Mouse (Mus musculus) intestine, embryonic 14.5 days (tissue): ENCODE measurements around the gene Nlrp1b. TPM values are rescaled to one million over a fixed set of nuclear protein-coding genes. Genes with fewer than 3 reads are reported as not detected.

Experiments
- polyA plus RNA-seq: library from polyadenylated mRNA; unstranded; fragments of >200 nt; fragmentation: Nextera tagmentation; extraction: Ambion mirVana; gene quantifications from 2 replicates; pipeline ENCODE4 v1.2.1, GENCODE M21; 2014

Gene Nlrp1b
- polyA plus RNA-seq, 1 experiment from 2014 or later, result not detected

Other genes starting within 250 kb of the Nlrp1b start
- gene C1qbp, start 247.7 kb downstream of the Nlrp1b start, polyA plus RNA-seq, result 317 and 333 TPM in 2 replicates
- gene Dhx33, start 226.3 kb downstream of the Nlrp1b start, polyA plus RNA-seq, result 23.0 and 24.4 TPM in 2 replicates
- 28.5 and 32.0 TPM in 2 replicates for gene Mis12, start 211.1 kb downstream of the Nlrp1b start, polyA plus RNA-seq
- 41.7 and 42.9 TPM in 2 replicates for gene Derl2, start 210.9 kb downstream of the Nlrp1b start, polyA plus RNA-seq
- gene 6330403K07Rik, start 197.2 kb downstream of the Nlrp1b start, polyA plus RNA-seq, result 44.1 and 50.1 TPM in 2 replicates
- gene Nlrp1a, start 86.0 kb downstream of the Nlrp1b start, polyA plus RNA-seq, result 0.18 and 0.27 TPM in 2 replicates